Mouse (Mus musculus) kidney, postnatal 0 days (tissue): ENCODE results near the gene Map3k11. TPM values are rescaled to one million over a fixed set of nuclear protein-coding genes. Genes with fewer than 3 reads are reported as not detected.

Experiments
- ATAC-seq: fragments of 200-750 bp; cut with Nextera tagmentation; replicated peaks from 2 replicates; pipeline ENCODE4 v1.8.0; 2017; ENCODE audit warnings: low read depth, moderate number of reproducible peaks, moderate TSS enrichment, moderate library complexity; ENCODE audit not compliant: low FRiP score
- DNase-seq: peaks from one replicate; pipeline ENCODE4 v3.0.0-alpha.2; 2016; ENCODE audit warnings: low spot score
- H3K27ac ChIP-seq: fragments of 300-500 bp; sonication (generic); 2 replicates; pipeline ENCODE4 v1.5.1; 2014; ENCODE audit warnings: mild to moderate bottlenecking
- H3K27me3 ChIP-seq: fragments of 300-500 bp; sonication (generic); 2 replicates; pipeline ENCODE4 v1.6.1; 2014; ENCODE audit warnings: low read length, mixed read lengths; ENCODE audit not compliant: insufficient read depth
- H3K36me3 ChIP-seq: fragments of 300-500 bp; sonication (generic); 2 replicates; pipeline ENCODE4 v1.6.1; 2014; ENCODE audit warnings: low read length, mixed read lengths; ENCODE audit not compliant: insufficient read depth
- H3K4me1 ChIP-seq: fragments of 300-500 bp; sonication (generic); replicated peaks from 2 replicates; pipeline ENCODE4 v1.6.1; 2014; ENCODE audit warnings: antibody characterized with exemption, low read length, mixed read lengths; ENCODE audit not compliant: insufficient read depth
- H3K4me2 ChIP-seq: fragments of 300-500 bp; sonication (generic); 2 replicates; pipeline ENCODE4 v1.6.1; 2014; ENCODE audit warnings: mild to moderate bottlenecking, low read length, moderate library complexity, mixed read lengths
- H3K4me3 ChIP-seq: fragments of 300-500 bp; sonication (generic); replicated peaks from 2 replicates; pipeline ENCODE4 v1.5.1; 2014; ENCODE audit warnings: low read depth, low read length
- H3K9ac ChIP-seq: fragments of 300-500 bp; sonication (generic); 2 replicates; pipeline ENCODE4 v1.6.1; 2014; ENCODE audit warnings: low read depth, low read length
- H3K9me3 ChIP-seq: fragments of 300-500 bp; sonication (generic); replicated peaks from 2 replicates; pipeline ENCODE4 v1.6.1; 2016; ENCODE audit warnings: low read length, inconsistent platforms, mixed read lengths
- CTCF ChIP-seq: IDR thresholded peaks from 2 replicates; pipeline ENCODE4 v1.5.1; 2016; ENCODE audit warnings: antibody characterized with exemption, low read depth, mild to moderate bottlenecking, moderate library complexity
- WGBS: fragments of 180-500 bp; shearing (Covaris S2); extraction: QIAGEN DNeasy Blood & Tissue Kit; methylation state at CpG from one replicate; pipeline ENCODE4 v1.1.7; 2014; 5-methylcytosine and 5-hydroxymethylcytosine counted together
- polyA plus RNA-seq: library from polyadenylated mRNA; unstranded; fragments of >200 nt; fragmentation: Nextera tagmentation; extraction: Ambion mirVana; gene quantifications from 2 replicates; pipeline ENCODE4 v1.2.1, GENCODE M21; 2015

Gene Map3k11
- polyA plus RNA-seq, 1 experiment from 2014 or later, result 39.8 TPM

DNA sequence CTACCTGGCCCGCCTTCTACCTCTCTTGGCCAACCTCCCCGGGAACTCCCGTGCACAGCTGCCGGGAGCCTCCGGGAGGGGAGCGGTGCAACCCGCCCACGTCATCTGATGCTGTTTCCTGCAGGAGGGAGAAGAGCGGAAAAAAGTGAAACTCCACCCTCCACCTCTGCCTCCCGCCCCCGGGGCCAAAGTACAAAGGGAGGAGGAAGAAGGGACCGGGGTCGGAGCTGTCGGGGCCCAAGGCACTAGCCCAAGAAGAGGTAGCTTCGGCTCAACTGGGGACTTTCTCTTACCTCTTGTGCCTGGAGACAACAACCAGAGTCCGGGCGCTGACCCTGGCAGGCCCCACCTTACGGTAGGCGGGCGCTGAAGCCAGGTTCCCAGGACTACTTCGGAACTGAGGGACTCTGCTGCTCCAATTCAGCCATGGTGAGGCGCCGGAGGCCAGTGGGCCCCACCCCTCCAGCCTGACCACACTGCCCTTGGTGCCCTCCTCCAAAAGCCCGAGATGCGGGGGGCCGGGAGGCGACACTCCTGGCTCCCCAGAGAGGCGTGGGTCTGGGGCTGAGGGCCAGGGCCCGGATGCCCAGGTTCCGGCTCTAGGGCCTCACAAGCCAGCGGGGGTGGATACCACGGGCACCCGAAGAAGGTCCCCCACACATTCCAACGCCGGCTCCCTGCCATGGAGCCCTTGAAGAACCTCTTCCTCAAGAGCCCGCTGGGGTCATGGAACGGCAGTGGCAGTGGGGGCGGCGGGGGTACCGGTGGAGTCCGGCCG is 1.2 kb downstream of the Map3k11 start:
- Histone ChIP-seq H3K27ac (peak overlapping the region; percentile 96), H3K4me3 (peak overlapping the region; percentile 92), H3K9me3 (no peaks in the 10 kb centered on the region), H3K36me3 (peaks cover 17% of the 10 kb centered on the region), H3K9ac (peak overlapping the region; percentile 86), H3K4me2 (peak overlapping the region; percentile 100), H3K4me1 (peaks cover 31% of the 10 kb centered on the region), H3K27me3 (no peaks in the 10 kb centered on the region)
- ATAC-seq (peak; percentile 55), DNase-seq (peak; percentile 94)
- WGBS, result 1% methylated on average over 42 of the region's 42 CpGs
- TF ChIP-seq CTCF, result no peak

DNA sequence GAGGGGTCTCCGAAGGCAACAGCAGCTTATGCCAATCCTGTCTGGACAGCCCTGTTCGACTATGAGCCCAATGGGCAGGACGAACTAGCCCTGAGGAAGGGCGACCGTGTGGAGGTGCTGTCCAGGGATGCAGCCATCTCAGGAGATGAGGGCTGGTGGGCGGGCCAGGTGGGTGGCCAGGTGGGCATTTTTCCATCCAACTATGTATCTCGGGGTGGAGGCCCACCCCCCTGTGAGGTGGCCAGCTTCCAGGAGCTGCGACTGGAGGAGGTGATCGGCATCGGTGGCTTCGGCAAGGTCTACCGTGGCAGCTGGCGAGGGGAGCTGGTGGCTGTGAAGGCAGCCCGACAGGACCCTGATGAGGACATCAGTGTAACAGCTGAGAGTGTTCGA is 1.8 kb downstream of the Map3k11 start:
- no peak for TF ChIP-seq CTCF
- Histone ChIP-seq H3K4me2 (peak overlapping the region; percentile 100), H3K27me3 (no peaks in the 10 kb centered on the region), H3K9me3 (no peaks in the 10 kb centered on the region), H3K4me1 (peaks cover 31% of the 10 kb centered on the region), H3K36me3 (peaks cover 18% of the 10 kb centered on the region), H3K4me3 (peak overlapping the region; percentile 92), H3K9ac (peak overlapping the region; percentile 86), H3K27ac (peak overlapping the region; percentile 96)
- ATAC-seq, result no peak
- DNase-seq, result no peak
- 36% methylated on average over 15 of the region's 15 CpGs for WGBS

DNA sequence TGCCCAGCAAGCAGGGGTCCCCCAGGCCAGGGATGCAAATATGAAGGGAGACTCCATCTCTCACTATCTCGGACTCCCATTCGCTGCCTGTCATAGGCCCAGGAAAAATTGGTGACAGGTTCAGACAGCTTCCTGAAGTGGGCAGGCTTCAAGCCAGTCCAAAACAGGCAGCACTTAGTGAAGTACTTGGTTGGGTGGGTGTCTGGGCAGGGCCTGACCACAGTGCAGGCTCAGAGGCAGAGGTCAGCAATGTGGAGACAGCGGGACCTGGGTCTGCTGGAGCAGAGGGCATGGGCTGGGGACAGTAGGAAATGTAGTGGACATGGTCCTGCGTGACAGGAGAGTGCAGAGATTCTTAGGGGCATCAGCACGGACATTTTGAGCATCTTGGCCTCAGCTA is 3.1 kb downstream of the Map3k11 start:
- DNase-seq (no peak), ATAC-seq (no peak)
- 58% methylated on average over 5 of the region's 5 CpGs for WGBS
- H3K27me3 ChIP-seq, result no peaks in the 10 kb centered on the region
- no peak for TF ChIP-seq CTCF
- no peaks in the 10 kb centered on the region for H3K9me3 ChIP-seq
- H3K4me2 ChIP-seq, result peak overlapping the region; percentile 100
- peak overlapping the region; percentile 92 for H3K4me3 ChIP-seq
- peak overlapping the region; percentile 86 for H3K9ac ChIP-seq
- H3K27ac ChIP-seq, result peak overlapping the region; percentile 96
- peaks cover 26% of the 10 kb centered on the region for H3K36me3 ChIP-seq
- peaks cover 31% of the 10 kb centered on the region for H3K4me1 ChIP-seq

DNA sequence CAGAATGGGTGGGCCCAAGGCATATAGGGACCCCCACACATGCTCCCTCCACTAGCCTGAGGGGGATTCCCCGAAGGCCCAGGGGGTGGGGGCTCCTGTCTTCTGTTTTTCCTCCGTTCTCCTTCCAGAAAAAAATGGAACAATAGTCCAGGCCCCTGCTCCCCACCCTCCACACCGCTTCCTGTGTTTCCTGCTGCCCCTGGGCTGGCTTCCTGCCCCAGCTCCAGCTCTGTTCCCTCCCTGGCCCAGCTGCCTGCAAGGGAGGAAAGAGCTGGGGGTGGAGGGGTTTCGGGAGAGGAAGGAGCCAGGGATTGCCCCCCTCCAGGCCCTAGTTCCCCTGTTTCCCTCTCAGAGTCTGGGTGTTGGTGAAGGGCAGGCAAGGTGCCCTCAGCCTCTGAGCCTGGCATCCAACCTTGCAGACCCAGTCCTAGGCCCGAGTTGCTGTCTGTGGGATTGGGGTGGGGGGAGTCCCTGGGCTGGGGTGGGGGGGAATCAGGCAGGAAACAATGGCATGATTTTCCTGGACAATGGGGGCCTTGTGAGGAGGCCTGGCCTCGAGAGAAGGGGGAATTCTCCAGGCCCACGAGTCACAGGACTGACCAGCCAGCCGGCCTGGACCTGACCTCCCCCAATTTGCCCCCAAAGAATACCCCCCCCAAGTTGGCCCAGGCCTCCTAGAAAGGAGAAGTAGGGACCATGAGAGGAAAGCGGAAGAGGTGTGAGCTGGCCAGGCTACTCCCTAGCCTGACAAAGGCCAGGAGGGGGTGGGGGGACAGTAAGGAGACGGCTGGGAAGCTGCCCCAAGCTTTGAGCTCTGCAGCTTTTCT is 3.8 kb downstream of the Map3k11 start:
- Histone ChIP-seq H3K9me3 (no peaks in the 10 kb centered on the region), H3K4me3 (peak overlapping the region; percentile 92), H3K36me3 (peaks cover 33% of the 10 kb centered on the region), H3K4me1 (peaks cover 31% of the 10 kb centered on the region), H3K9ac (peak overlapping the region; percentile 86), H3K4me2 (peak overlapping the region; percentile 100), H3K27me3 (no peaks in the 10 kb centered on the region), H3K27ac (peak overlapping the region; percentile 96)
- no peak for ATAC-seq
- DNase-seq, result peak; percentile 73
- 45% methylated on average over 10 of the region's 10 CpGs for WGBS
- TF ChIP-seq CTCF, result no peak

DNA sequence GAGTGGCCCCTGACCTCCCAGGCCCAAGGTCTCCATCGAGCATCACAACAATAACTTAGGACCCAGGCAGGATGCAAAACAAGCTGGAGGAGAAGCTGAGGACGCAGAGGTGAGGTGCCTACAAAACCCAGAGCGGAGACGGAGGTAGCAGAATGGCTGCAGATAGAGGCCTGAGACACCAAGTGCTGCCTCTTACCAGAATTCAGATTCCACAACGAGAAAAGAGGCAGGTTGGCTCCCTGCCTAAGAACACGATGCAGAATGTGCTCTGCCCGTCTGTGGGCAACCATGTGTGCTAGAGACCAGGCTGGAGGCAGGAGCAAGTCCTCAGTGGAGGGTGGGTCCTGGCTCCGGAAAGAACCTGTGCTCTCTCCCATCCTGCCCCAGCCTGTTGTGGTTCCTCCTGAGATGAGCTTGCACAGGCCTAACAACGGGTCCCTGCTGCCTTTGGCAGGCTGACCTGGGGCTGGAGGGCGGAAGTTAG is 4.4 kb downstream of the Map3k11 start:
- Histone ChIP-seq H3K4me3 (peak overlapping the region; percentile 92), H3K4me1 (peaks cover 28% of the 10 kb centered on the region), H3K4me2 (peak overlapping the region; percentile 100), H3K9ac (peak overlapping the region; percentile 86), H3K27me3 (no peaks in the 10 kb centered on the region), H3K36me3 (peaks cover 40% of the 10 kb centered on the region), H3K27ac (peak overlapping the region; percentile 96), H3K9me3 (no peaks in the 10 kb centered on the region)
- ATAC-seq (no peak), DNase-seq (no peak)
- TF ChIP-seq CTCF, result no peak
- 54% methylated on average over 10 of the region's 10 CpGs for WGBS

DNA sequence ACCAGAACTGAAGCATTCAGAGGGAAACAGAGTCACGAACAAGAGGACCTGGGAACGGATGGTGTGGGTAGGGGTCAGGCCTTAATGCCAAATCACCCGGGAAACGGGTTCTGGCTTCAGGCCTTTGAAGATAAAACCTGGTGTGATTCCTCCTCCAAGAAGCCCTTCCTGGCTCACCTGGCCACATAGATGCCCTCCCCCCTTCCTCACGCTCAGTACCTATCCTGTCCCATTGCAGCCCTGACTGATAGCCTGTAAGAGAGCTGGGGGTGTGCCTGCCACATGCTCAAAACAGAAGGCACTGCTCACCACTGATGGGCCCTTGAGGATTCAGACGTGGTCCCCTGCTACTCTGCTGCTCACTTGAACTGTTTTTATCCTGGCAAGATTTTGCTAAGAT is 5.3 kb downstream of the Map3k11 start:
- WGBS, result 79% methylated on average over 6 of the region's 6 CpGs
- ATAC-seq, result no peak

More for the DNA sequence above, 5.3 kb downstream of the Map3k11 start:
- Histone ChIP-seq H3K4me1 (peaks cover 28% of the 10 kb centered on the region), H3K27me3 (no peaks in the 10 kb centered on the region), H3K9me3 (no peaks in the 10 kb centered on the region), H3K4me3 (no peak overlapping the region), H3K4me2 (peak overlapping the region; percentile 100; the same call in 1 of the 2 replicates), H3K36me3 (peaks cover 47% of the 10 kb centered on the region), H3K27ac (no peak overlapping the region), H3K9ac (no peak overlapping the region; the same call in 1 of the 2 replicates)
- DNase-seq, result no peak
- TF ChIP-seq CTCF, result no peak
